Mouse (Mus musculus) cortical plate, adult 2 months (tissue): ENCODE measurements at regions not wholly inside any gene's neighbourhood (a gene's known extent, or its start where the extent isn't known, plus 50 kb on each side); places are given as distances from the start of the nearest gene placed in this dataset.

ENCODE experiments used
- CTCF ChIP-seq: fragments of 200-500 bp; IDR thresholded peaks from 2 replicates; pipeline ENCODE4 v1.5.1; 2011; ENCODE audit warnings: mild to moderate bottlenecking, control low read depth, low read length; ENCODE audit not compliant: insufficient read depth; ENCODE audit errors: extremely low read depth
- POLR2A ChIP-seq: fragments of 200-500 bp; IDR thresholded peaks from 2 replicates; pipeline ENCODE4 v1.6.1; 2011; ENCODE audit warnings: mild to moderate bottlenecking, low read length, control low read depth; ENCODE audit not compliant: insufficient read depth; ENCODE audit errors: extremely low read depth

- no peak for TF ChIP-seq POLR2A
- no peak for TF ChIP-seq CTCF
Observed at GRCm38 (mm10) chr6:31644504-31644903, 80.7 kb upstream of the Podxl start.
